Comparison of ENCODE assay signal across 8 mouse cellular contexts in the genomic region with DNA sequence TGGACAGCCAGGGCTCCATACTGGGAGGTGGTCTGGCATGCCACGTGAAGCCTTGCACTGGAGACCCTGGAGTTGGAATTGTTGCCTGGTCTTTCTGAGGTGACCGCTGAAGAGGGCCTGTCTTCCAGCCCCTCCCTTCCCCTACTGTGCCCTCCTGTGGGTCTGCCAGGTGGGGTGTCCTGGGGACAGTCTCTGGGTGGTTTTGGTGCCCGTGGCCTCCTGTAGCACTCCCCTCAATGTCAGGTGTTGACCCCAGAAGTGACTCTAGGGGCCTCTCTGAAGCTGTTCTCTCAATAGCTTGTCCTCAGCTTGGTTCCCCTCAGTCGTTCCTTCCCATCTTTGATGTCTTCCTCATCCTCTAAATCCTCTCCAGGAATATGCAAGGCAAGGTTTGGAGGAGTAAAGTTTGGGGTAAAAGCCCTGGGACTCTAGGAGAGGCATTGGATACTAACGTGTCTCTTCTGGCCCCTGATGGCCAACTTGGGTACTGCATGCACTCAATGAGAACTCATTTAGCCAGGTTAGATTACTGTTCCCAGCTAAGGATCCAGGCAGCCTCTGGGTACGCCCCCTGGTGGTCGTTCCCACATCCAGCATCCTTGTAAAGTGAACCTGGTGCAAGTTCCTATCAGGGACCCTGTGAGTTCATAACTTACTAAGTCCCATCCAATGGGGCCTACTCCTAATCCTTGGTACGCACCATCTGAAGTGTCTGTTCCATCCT.
A peak's percentile ranks its signal among the peaks of the same experiment; 100 is the strongest.
DNase-seq lines count a peak whose midpoint lies in the region; ATAC-seq and TF ChIP-seq lines count a peak whose summit lies in the region.

No protein-coding gene starts in this region.

- H3K27ac ChIP-seq in hindbrain, embryonic 12.5 days: no peak overlapping the region
- no peak overlapping the region for H3K27ac ChIP-seq in lung, postnatal 0 days (ENCODE audit: low read length)

- no peak overlapping the region for H3K4me3 ChIP-seq in hindbrain, embryonic 12.5 days
- H3K4me3 ChIP-seq in lung, postnatal 0 days (ENCODE audit: low read depth, low read length): no peak overlapping the region

- peak; percentile 85 for ATAC-seq in frontal cortex, adult (ENCODE audit: low TSS enrichment)
- peak; percentile 51 for ATAC-seq in hindbrain, embryonic 12.5 days (ENCODE audit: low FRiP score)
- peak; percentile 82 for ATAC-seq in lung, postnatal 0 days

- H3K4me1 ChIP-seq in hindbrain, embryonic 12.5 days: 0 out of 2 replicates have a peak, but pooled peaks cover 3% of the 10 kb centered on the region
- no peaks in the 10 kb centered on the region for H3K4me1 ChIP-seq in lung, postnatal 0 days (ENCODE audit: insufficient read depth, low read depth, low read length)

- TF ChIP-seq CTCF in lung, postnatal 0 days (IDR thresholded peaks at IDR 0.05): peak; percentile 99

- 38% methylated on average over 8 of the region's 8 CpGs for WGBS in hindbrain, embryonic 12.5 days
- 42% methylated on average over 8 of the region's 8 CpGs for WGBS in lung, postnatal 0 days

- no peak overlapping the region for H3K4me2 ChIP-seq in hindbrain, embryonic 12.5 days (replicated peaks)
- no peak overlapping the region for H3K4me2 ChIP-seq in lung, postnatal 0 days (replicated peaks; ENCODE audit: low read depth, low read length)

- DNase-seq in MN1 (ENCODE audit: low spot score): peak; percentile 96
- peak; percentile 91 for DNase-seq in cerebellum, adult 8-10 months
- peak; percentile 97 to 98 for DNase-seq in layer of hippocampus, postnatal 10 days (ENCODE audit: low spot score in 2 of 2)
- DNase-seq in lung, postnatal 0 days (ENCODE audit: low spot score): peak; percentile 96
- DNase-seq in retina, adult 2 months (ENCODE audit: low read depth, low spot score): peak; percentile 91
- DNase-seq in thymus, postnatal 25 days: peak; percentile 97

- H3K36me3 ChIP-seq in hindbrain, embryonic 12.5 days: peaks cover 97% of the 10 kb centered on the region
- H3K36me3 ChIP-seq in lung, postnatal 0 days (ENCODE audit: insufficient read depth, low read length): peaks cover 22% of the 10 kb centered on the region

- H3K27me3 ChIP-seq in hindbrain, embryonic 12.5 days: no peaks in the 10 kb centered on the region
- no peaks in the 10 kb centered on the region for H3K27me3 ChIP-seq in lung, postnatal 0 days (replicated peaks; ENCODE audit: insufficient read depth, low read length)

- H3K9me3 ChIP-seq in hindbrain, embryonic 12.5 days (replicated peaks): no peaks in the 10 kb centered on the region; the same call in 1 of the 2 replicates
- H3K9me3 ChIP-seq in lung, postnatal 0 days (ENCODE audit: low read length): no peaks in the 10 kb centered on the region

- 0 out of 2 replicates have a peak, but pooled peaks have one; percentile 31 for TF ChIP-seq EP300 in lung, postnatal 0 days (IDR thresholded peaks at IDR 0.05)

- H3K9ac ChIP-seq in hindbrain, embryonic 12.5 days: no peak overlapping the region
- no peak overlapping the region for H3K9ac ChIP-seq in lung, postnatal 0 days (replicated peaks; ENCODE audit: low read depth)
